Mouse (Mus musculus): ENCODE measurements around the gene Bicd1.
"Not testable (repeated sequence)": the region's sequence is repeated elsewhere in the genome, so short reads cannot be mapped to it uniquely, and the experiment has no call there.

Gene Bicd1

DNA sequence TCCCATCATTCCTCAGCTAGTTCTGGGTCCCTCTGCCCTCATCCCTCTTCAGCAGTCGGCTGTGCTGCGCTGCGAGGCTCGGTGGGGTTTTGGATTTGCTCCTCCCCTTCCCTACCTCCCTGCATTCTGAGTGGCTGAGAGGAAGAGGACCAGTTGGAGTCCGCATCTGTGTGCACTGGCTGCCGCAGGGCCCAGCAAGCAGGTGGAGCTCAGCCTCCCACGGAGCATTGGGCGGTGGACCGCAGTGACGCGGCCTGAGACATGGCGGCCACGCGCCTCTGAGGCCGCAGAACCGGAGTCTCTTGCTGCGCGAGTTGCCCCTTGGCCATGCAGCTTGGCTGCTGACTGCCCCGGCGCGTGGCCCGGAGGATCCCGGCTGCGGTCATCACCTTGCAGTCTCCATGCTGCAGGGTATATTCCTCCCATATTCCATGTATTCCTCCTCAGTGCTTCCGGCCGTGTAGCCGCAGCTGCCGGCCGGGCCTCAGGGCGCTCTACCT lies at the start of gene Bicd1:
Bicd1 (plus strand) TSS at position 54 of the 500 bp plus-strand sequence.
- in situ Hi-C loops (cut with MboI, MseI): no loop called here

DNA sequence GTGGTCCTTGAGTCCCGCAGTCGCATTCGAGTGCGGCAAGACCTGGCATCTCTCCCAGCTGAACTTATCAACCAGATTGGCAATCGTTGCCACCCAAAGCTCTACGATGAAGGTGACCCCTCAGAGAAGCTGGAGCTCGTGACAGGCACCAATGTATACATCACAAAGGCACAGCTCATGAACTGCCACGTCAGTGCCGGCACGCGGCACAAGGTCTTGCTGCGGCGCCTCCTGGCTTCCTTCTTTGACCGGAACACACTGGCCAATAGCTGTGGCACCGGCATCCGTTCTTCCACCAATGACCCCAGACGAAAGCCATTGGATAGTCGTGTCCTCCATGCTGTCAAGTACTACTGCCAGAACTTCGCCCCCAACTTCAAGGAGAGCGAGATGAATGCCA lies 46.2 kb upstream of the Bicd1 start:
- in situ Hi-C loops (cut with MboI, MseI): not testable (repeated sequence)

DNA sequence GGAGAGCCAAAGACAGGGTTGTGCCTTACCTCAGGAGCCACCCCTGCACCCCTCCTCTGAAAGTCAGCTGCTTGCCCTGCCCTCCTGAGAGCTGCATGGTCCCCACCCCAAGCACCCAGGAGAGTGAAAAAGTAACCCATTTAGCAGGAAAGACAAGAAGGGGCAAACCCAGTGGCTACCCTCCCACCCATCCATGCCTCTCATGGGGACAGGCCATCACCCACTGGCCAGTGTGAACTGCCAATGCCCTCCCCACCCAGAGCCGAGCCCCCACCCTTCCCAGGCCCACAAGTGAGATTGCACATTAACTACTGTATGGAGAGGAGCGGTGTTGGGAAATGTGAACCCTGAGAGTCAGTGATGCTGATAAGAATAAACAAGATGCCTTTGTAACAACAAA lies 42.7 kb upstream of the Bicd1 start:
- in situ Hi-C loops (cut with MboI, MseI): not testable (repeated sequence)

DNA sequence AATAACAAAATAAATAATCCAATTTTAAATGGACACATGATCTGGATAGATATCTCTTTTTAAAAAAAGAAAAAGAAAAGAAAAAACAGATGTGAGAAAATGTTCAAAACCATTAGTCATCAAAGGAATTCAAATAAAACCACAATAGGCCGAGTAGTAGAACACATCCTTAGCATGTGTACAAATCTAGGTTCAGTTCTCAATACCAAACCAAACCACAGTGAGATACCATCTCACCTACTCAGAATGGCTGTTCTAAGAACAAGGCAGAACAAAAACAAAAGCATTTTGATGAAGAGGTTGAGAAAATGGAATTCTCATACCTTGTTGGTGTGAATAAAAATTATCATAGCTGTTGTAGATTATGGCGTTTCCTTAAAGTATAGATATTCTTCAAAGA lies 42.3 kb upstream of the Bicd1 start:
- in situ Hi-C loops (cut with MboI, MseI): no loop called here

DNA sequence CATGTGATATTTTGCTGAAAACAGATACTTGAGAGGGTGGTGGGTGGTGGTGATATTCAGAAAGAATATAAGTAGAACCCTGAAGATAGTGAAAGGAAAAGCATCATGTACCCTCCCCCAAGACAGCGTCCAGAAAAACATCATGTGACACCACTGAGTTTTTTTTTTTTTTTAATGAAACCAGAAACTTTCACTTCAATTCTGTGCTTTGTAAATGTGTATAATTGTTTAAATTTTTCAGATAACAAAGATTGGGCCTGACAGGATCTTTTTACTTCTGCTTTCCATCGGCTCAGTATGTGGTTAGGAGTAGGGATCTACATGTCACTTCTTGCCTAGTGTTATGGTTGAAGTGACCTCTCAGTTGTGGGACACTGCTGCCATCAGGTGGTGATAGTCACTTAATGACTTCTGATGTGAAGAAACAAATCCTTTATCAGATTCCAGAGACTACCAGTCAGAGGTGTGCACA lies 33.7 kb upstream of the Bicd1 start:
- in situ Hi-C loops (cut with MboI, MseI): loop anchor here (5.0 kb wide), 1 partner anchor 238 kb away; the partner anchor contains the start of gene Etfbkmt

DNA sequence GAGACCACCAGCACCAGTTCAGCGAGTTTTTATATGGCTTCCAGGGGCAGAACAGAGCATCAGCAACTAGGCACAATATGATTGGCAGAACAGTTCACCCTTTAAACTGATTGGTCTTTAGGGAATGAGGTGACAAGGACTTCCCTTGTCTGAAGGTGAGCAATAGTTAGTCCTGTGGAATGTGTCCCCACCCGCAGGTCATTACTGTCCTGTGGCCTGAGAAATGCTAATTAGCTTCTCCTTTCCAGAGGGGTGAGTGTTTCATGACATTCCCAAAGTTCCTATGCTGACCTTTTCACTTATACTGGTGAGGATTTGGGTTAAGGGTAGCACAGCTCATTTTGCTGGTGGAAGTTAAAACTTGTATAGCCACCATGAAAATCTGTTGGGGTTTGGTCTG lies 25.2 kb upstream of the Bicd1 start:
- in situ Hi-C loops (cut with MboI, MseI): loop anchor here (10.0 kb wide), 1 partner anchor 389 kb away; no protein-coding TSS in a partner anchor

DNA sequence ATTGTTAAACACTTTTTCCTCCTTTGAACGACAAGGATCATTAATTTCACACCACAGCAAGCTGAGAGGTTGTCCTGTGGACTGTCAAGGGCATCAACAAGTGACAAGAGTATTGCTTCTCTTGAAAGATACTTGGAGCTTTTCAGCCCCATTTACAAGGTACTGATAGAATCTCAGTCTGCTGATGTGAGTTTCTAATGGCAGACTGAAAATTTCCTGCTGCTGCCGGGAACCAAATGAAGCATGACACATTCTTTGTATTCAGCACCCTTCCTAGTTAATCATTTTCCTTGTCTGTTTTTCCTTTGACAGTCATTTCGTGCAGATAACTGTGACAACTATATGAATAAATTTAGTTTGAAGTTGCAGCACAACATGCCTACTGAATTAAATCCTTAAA lies 22.3 kb upstream of the Bicd1 start:
- in situ Hi-C loops (cut with MboI, MseI): loop anchor here (10.0 kb wide), 1 partner anchor 392 kb away; no protein-coding TSS in a partner anchor

DNA sequence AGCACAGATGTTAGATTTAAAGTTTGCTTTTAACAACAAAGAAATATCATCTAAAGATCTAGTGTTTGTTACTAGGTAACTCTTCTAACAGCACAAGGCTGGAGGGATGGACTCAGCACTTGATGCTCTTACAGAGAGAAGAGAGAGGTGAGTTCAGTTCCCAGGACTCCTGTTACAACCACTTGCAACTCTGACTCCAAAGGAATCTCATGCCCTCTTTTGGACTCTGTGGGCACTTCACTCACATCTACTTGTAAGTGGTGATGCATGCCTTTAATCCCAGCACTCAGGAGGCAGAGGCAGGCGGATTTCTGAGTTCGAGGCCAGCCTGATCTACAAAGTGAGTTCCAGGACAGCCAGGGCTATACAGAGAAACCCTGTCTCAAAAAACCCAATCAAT lies 19.1 kb upstream of the Bicd1 start:
- in situ Hi-C loops (cut with MboI, MseI): loop anchor here (10.0 kb wide), 1 partner anchor 395 kb away; no protein-coding TSS in a partner anchor

DNA sequence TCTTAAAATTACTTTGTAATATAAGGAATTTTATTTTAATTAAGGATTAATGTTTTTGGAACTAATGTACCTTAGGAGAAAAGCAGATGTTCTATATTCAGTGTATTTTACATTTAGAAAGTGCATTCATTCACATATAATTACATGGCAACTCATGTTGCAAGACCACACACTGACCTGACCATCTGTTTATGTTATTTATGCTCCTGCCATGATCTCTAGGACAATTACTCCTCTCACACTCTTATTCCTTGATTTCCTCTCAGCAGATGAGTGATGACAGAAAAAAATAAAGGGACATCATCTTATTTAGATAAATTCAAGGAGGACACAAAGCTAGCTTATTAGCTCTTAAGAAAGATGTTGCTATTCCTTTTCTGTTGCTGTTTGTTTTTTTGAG lies 9.3 kb upstream of the Bicd1 start:
- in situ Hi-C loops (cut with MboI, MseI): no loop called here

DNA sequence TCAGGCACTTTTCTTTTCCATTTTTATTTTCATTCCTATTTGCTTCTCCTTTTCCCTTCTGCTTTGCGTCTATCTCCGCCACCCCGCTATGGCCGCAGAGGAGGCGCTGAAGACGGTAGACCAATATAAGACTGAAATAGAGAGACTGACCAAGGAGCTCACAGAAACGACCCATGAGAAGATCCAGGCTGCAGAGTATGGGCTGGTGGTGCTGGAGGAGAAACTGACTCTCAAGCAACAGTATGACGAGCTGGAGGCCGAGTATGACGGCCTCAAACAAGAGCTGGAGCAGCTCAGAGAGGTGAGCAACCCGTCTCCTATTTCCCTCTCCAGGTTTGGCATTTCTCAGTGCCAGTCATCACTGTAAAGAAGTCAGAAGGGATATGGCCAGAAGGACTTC lies 655 bp downstream of the Bicd1 start:
- in situ Hi-C loops (cut with MboI, MseI): no loop called here

DNA sequence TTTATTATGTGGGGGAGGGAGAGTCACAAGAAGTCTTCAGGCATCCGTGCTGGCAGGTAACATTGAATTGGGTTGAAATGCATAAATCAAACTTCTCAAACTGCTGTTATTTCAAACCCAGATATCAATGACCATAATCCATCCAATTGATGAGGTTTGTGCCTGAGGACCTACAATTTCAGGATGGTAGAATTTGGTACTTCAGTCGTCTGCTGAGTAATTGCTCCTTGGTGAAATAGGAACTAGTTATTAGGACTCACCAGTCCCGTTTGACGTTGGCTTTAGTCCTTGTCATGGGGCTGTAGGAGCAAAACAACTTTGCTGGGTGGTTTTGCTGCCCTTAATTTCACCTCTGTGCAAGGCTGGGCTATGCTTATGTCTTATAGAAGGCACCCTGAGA lies 1.2 kb downstream of the Bicd1 start:
- in situ Hi-C loops (cut with MboI, MseI): no loop called here

DNA sequence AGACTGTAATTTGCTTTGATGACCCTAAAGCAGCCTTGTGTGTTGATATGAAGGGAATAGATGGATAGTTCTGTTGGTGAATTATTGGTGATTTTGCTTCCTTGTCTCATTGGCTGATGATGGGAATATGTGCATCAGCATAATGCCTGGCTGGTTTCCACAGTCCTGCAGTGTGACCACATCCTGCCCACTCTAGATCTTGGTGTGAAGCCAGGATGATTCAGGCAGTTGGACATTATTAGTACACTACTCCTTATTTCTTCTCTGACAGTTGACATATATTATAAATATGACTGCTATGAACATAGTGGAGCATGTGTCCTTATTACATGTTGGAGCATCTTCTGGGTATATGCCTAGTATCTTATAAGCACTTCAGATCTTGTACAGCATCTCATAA lies 4.6 kb downstream of the Bicd1 start:
- in situ Hi-C loops (cut with MboI, MseI): no loop called here

DNA sequence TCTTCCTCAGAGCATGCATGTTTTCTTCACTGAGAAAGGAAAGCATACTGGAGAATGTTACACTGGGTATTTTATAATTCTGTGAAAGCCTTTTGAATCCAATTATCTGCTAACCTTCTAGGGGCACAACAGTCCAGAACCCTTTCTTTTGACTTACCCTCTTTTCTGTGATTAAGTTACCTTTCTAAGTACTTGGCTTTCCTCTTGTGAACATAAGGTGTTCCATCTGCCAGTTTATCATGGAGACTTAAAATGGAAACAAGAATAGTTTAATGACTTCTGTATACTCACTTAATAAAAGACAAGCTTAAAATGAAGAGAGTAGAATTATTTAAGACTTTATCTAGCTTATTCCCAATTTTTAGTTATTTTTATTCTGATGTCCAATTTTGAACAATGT lies 16.1 kb downstream of the Bicd1 start:
- in situ Hi-C loops (cut with MboI, MseI): no loop called here

DNA sequence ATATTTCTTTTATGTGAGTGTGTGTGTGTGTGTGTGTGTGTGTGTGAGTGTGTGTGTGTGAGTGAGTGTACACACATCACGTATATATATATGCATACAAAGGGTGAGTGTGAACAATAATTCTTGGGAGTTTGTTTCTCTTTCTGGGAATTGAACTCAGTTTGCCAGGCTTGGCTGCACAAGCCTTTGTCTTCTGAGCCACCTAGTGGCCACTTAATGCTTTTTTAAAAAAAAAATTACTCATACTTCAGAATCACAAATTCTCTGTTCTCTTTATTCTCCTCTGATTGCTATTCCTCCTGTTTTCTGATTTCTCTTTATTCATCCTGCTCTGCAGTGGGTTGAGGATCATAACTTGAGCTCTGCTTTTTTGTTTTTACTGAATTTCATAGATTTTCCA lies 30.5 kb downstream of the Bicd1 start:
- in situ Hi-C loops (cut with MboI, MseI): no loop called here

DNA sequence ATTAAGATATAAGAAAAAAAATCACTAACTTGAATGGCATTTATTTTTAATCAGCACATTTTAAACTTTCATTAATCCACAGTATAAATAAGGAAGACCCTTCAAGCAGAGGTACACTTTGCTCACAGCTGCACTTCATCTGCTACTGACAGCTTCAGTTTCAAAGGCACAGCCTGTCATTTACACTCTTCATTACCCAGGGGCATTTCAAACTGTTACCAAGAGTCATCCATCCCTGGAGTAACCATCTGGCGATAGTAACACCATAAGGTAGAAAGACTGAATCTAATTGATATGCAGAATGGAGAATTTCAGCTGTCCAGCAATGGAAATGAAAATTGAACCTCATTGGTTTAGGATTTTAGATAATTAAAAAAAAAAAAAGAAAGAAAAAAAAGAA lies 34.2 kb downstream of the Bicd1 start:
- in situ Hi-C loops (cut with MboI, MseI): no loop called here

DNA sequence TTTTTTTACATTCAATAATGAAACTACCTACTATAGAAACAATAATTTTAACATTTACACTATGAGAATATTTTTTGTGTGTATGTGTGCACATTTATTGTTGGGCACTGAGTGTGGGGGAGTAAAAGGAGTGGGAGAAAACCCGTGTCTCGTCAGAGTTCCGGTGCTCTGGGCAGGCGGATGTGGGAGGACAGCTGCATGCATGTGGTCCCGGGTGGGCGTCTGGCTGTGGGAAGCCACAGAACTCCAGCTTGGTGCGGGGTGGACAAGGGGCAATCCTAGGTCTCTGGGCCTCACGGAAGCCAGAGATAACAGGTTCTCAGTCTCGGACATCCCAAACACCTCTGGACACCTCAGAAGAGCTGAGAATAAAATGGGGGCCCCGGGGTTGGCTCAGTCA lies 37.2 kb downstream of the Bicd1 start:
- in situ Hi-C loops (cut with MboI, MseI): no loop called here

DNA sequence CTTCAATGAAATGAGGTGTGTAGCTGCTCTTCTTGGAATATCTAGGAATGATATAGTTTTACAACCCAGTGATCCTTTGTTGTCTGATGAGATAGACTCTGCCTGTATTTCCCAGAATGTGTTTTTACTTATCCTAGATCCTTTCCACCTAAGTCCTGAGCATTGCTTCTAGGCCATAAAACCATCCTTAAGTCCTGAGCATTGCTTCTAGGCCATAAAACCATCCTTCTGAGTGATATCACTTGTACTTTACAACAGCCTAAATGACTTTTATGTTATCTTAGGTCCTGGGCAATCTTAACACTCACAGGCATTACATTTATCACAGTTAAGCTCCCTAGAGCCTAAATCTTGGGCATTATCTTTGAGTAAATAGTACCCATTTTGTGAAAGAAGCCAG lies 48.6 kb downstream of the Bicd1 start:
- in situ Hi-C loops (cut with MboI, MseI): no loop called here

DNA sequence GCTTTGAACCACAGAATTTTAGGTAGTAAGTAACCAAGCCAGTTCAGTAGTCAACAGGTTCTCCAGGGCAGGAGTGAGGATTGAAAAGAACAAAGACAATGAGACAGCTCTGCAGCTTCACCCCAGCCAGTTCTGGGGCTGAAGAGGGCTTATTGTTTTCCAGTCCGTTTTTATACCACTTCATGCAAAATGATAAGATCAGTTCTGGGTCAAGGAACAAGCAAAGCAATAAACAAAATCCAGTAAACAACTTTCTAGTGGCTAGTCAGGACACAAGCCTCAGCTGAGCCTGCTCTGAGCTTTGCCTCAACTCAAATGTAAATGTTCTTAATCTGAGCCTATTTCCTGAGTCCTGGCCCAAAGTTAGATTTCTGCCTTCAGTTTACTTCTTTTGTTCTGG lies 52.3 kb downstream of the Bicd1 start:
- in situ Hi-C loops (cut with MboI, MseI): no loop called here

DNA sequence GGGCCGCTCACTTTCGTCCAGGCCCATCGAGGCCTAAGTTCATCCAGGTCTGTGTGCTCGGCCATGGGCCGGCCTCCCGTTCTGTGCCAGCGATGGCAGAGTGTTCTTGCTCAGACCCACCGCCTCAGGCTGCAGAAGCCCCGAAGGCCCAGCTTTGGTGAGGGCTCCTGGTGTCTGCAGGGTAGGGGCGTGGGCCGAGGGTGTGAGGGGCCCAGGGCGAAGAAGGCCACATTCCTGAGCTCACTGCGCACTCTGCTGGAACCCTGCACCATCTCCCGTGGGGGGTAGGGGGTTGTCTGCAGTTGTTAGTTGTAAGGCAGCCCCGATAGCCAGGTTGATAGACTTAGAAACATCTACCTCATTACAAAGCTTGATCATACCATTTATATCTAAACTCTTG lies 62.8 kb downstream of the Bicd1 start:
- in situ Hi-C loops (cut with MboI, MseI): no loop called here

DNA sequence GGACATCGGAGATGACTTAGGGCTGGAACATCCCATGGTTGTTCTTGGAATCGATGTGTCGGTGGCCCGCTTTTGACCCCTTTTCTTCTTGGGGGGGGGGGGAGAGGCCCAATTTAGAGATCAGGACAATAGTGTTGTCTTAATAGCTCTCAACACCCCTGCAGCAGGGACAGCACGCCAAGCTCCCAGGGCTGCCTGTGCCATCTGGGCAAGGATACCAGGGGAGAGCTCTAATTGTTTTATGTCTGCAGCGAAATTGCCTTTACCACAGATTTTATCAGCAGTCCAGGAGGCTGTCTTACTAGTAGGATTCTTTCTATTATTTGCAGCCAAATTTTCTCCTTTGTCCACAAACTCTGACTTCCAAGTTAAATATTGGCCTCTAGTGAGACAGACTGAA lies 63.8 kb downstream of the Bicd1 start:
- in situ Hi-C loops (cut with MboI, MseI): not testable (repeated sequence)

DNA sequence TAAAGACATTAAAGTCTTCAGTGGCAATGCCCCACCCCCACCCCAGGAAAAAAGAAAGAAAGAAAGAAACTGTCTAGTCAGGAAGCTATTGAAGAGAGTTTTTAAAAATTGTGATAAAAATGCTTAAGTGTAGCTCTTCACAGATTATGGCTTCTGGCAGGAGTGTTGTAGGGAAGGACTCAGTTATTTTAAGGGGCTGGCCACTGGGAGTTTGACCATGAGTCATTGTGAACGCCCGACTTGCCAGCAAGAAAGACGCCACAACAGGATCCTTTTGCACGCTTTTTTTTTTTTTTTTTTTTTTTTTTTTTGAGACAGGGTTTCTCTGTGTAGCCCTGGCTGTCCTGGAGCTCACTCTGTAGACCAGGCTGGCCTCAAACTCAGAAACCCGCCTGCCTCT lies 73.2 kb downstream of the Bicd1 start:
- in situ Hi-C loops (cut with MboI, MseI): not testable (repeated sequence)

DNA sequence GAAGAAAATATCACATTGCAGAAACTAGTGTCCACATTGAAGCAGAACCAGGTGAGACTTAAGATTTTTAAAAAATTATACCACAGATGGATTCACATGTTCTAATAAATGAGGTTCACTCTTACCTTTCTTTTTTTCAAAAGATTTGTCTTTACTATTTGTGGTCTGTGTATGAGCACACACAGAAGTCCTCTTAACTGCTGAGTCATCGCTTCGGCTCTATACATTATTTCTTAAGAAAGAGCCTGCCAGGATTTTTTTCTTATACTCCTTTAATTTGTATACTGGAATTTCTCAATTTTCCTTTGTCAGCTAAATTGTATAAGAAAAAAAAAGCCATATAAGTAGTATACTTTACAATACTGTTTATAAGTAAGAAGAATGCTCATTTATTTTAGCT lies 86.0 kb downstream of the Bicd1 start:
- in situ Hi-C loops (cut with MboI, MseI): no loop called here

DNA sequence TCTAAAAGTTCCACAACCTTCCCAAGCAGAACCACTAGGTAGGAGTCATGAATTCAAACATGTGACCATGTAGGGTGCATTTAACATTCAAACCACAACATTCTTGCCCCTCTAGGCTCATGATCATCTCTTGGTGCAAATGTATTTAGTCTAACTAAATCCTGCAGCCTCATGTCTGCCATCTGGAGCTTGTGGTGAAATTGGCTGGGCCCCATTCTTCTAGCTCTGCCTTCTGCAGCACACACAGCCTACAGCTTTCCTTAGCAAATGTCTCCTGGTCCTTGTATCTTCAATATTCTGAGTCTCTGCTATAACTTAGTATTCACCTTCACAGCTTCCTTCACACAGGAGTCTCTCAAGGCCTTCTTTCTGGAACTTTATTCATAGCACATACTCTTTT lies 87.2 kb downstream of the Bicd1 start:
- in situ Hi-C loops (cut with MboI, MseI): no loop called here
